Mouse (Mus musculus) monocyte, adult 59 days (primary cell): ENCODE data around the gene Olfr61. TPM values are rescaled to one million over a fixed set of nuclear protein-coding genes. Genes with fewer than 3 reads are reported as not detected.

Experiments used
- total RNA-seq, 2 experiments: library from RNA; stranded (reverse); gene quantifications; one replicate each; pipeline ENCODE4 v1.2.4; 2023

Gene Olfr61
- not detected for total RNA-seq

GRCm38 (mm10) chr7:140628670-140629069, at the start of gene Olfr61:
Gene Olfr61, plus strand, starts transcription at chr7:140628970.

GRCm38 (mm10) chr7:140600969-140601368, 27.8 kb upstream of the Olfr61 start, which contains the start of gene Olfr46:
Gene Olfr46, plus strand, starts transcription at chr7:140601269.

GRCm38 (mm10) chr7:140646152-140646551, 17.4 kb downstream of the Olfr61 start, which contains the start of gene Olfr53:
Gene Olfr53, plus strand, starts transcription at chr7:140646452.

GRCm38 (mm10) chr7:140659630-140660029, 30.9 kb downstream of the Olfr61 start, which contains the start of gene Olfr539:
Gene Olfr539, plus strand, starts transcription at chr7:140659930.

GRCm38 (mm10) chr7:140681651-140682050, 52.9 kb downstream of the Olfr61 start, which contains the start of gene Olfr45:
Gene Olfr45, plus strand, starts transcription at chr7:140681951.

Other genes starting within 250 kb of the Olfr61 start
- gene Olfr531, start 226.1 kb upstream of the Olfr61 start, total RNA-seq: not detected
- gene Olfr532, start 207.3 kb upstream of the Olfr61 start, total RNA-seq: not detected
- not detected for gene Olfr533, start 165.6 kb upstream of the Olfr61 start, total RNA-seq
- gene Olfr535, start 144.8 kb upstream of the Olfr61 start, total RNA-seq: not detected
- not detected for gene Olfr536, start 121.6 kb upstream of the Olfr61 start, total RNA-seq
- gene Olfr538, start 61.1 kb upstream of the Olfr61 start, total RNA-seq: not detected
- gene Olfr46, start 27.7 kb upstream of the Olfr61 start, total RNA-seq: not detected
- not detected for gene Olfr53, start 17.5 kb downstream of the Olfr61 start, total RNA-seq
- not detected for gene Olfr539, start 31.0 kb downstream of the Olfr61 start, total RNA-seq
- not detected for gene Olfr45, start 53.0 kb downstream of the Olfr61 start, total RNA-seq
- gene Olfr541, start 68.3 kb downstream of the Olfr61 start, total RNA-seq: not detected
- not detected for gene Cyp2e1, start 134.8 kb downstream of the Olfr61 start, total RNA-seq
- gene Syce1, start 158.9 kb downstream of the Olfr61 start, total RNA-seq: not detected
- under 1 TPM in 1 of 2 experiments, not detected in 1; 0.16 TPM for gene Zfp941, start 193.2 kb downstream of the Olfr61 start, total RNA-seq
- gene Urah, start 206.0 kb downstream of the Olfr61 start, total RNA-seq: not detected
- gene Scgb1c1, start 216.6 kb downstream of the Olfr61 start, total RNA-seq: not detected
- gene Odf3, start 218.8 kb downstream of the Olfr61 start, total RNA-seq: not detected
- not detected for gene Gm45785, start 227.4 kb downstream of the Olfr61 start, total RNA-seq
- 100 to 1,000 TPM in 1 of 2 experiments, 10 to 100 TPM in 1; 99.0 to 111 TPM for gene Ric8a, start 228.0 kb downstream of the Olfr61 start, total RNA-seq
- 10 to 100 TPM; 20.9 to 27.1 TPM for gene Bet1l, start 228.6 kb downstream of the Olfr61 start, total RNA-seq